Comparison of ENCODE assay signal across 9 mouse cellular contexts in the genomic region with DNA sequence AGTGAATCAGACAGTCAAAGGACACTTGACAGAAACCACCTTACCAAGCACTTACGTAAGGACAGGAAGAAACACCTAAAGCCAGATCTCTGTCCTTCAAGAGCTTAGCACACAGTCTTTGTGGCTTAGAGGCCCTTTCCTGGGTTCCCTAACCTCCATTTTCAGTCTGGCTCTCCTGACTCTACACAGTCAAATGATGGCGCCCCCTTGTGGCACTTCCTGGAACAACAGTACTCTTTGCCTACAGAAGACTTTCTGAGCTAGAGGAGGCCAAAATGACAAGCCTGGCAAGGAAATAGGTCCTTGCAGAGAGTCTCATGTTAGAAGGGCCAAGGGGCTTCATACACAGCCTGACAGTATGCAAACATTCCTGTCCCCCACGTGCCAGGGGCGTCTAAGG. TPM values are rescaled to one million over a fixed set of nuclear protein-coding genes. Genes with fewer than 3 reads are reported as not detected.
DNase-seq lines count a peak whose midpoint lies in the region; ATAC-seq lines count a peak whose summit lies in the region.
"Had no signal": no experiment of that assay in that cellular context is flagged by ENCODE, and none has a peak within 500 bp of the region (broad histone marks: within the 10 kb centered on the region; RNA-seq: fewer than 3 reads in every experiment).

No protein-coding gene starts in this region.

- no peak overlapping the region for H3K27ac ChIP-seq in kidney, embryonic 15.5 days
- no peak overlapping the region for H3K27ac ChIP-seq in liver, embryonic 13.5 days

- no peak overlapping the region for H3K9ac ChIP-seq in kidney, embryonic 15.5 days
- H3K9ac ChIP-seq in liver, embryonic 13.5 days: no peak overlapping the region

- DNase-seq in kidney, adult 18-20 months: peak; percentile 80
- peak; percentile 78 for DNase-seq in NIH3T3 (ENCODE audit: low read depth)
- DNase-seq in cerebellum, adult 9-10 months: peak; percentile 31
- peak; percentile 90 for DNase-seq in induced T-regulatory cell, adult 2 months (ENCODE audit: low read depth)
- DNase-seq in liver, embryonic 13.5 days: peak; percentile 58
- peak; percentile 66 to 68 for DNase-seq in right cerebral cortex, adult 2 months (ENCODE audit: low spot score in 2 of 2)
- DNase-seq in urinary bladder, postnatal 36 days (ENCODE audit: low spot score in 2 of 2): peak; percentile 55 to 66

- H3K4me1 ChIP-seq in kidney, embryonic 15.5 days: peaks cover 13% of the 10 kb centered on the region
- peaks cover 18% of the 10 kb centered on the region for H3K4me1 ChIP-seq in liver, embryonic 13.5 days (replicated peaks)

- no peak overlapping the region for H3K4me2 ChIP-seq in kidney, embryonic 15.5 days
- H3K4me2 ChIP-seq in liver, embryonic 13.5 days: no peak overlapping the region

- WGBS in kidney, embryonic 15.5 days: 44% methylated on average over 4 of the region's 4 CpGs
- WGBS in liver, embryonic 13.5 days (ENCODE audit: insufficient replicate concordance): 27% methylated on average over 4 of the region's 4 CpGs

- no peaks in the 10 kb centered on the region for H3K36me3 ChIP-seq in kidney, embryonic 15.5 days
- no peaks in the 10 kb centered on the region for H3K36me3 ChIP-seq in liver, embryonic 13.5 days

- H3K27me3 ChIP-seq in kidney, embryonic 15.5 days: peaks cover 22% of the 10 kb centered on the region
- 0 out of 2 replicates have a peak, but pooled peaks cover 8% of the 10 kb centered on the region for H3K27me3 ChIP-seq in liver, embryonic 13.5 days

- no peak overlapping the region for H3K4me3 ChIP-seq in kidney, embryonic 15.5 days (replicated peaks)
- H3K4me3 ChIP-seq in liver, embryonic 13.5 days (replicated peaks): no peak overlapping the region
- H3K4me3 ChIP-seq: myocyte had no signal

- H3K9me3 ChIP-seq in kidney, embryonic 15.5 days (replicated peaks): no peaks in the 10 kb centered on the region
- H3K9me3 ChIP-seq in liver, embryonic 13.5 days (replicated peaks): no peaks in the 10 kb centered on the region

- ATAC-seq in kidney, embryonic 15.5 days (replicated peaks; ENCODE audit: low FRiP score): no peak
- no peak for ATAC-seq in liver, embryonic 13.5 days (ENCODE audit: low read depth)

RNA-seq across cellular contexts. Expression of a gene that starts 7.5 kb away (rescaled TPM):
- polyA plus RNA-seq in kidney, embryonic 15.5 days (2015; fragmentation: Nextera tagmentation; extraction: Ambion mirVana): not detected in 2 replicates
- polyA plus RNA-seq in liver, embryonic 13.5 days (2015; fragmentation: Nextera tagmentation; extraction: Ambion mirVana): not detected in 2 replicates
- polyA plus RNA-seq: myocyte had no signal

RNA-seq across cellular contexts. Expression of a gene that starts 43.5 kb away (rescaled TPM):
- polyA plus RNA-seq in kidney, embryonic 15.5 days (2015; fragmentation: Nextera tagmentation; extraction: Ambion mirVana): not detected in 2 replicates
- polyA plus RNA-seq in liver, embryonic 13.5 days (2015; fragmentation: Nextera tagmentation; extraction: Ambion mirVana): not detected in 2 replicates
- polyA plus RNA-seq: myocyte had no signal

Comparison
In these comparisons a context has a peak if more than half of its experiments do, and no peak if none do; other contexts are left out.
1. DNase-seq: peak in every context shown above with its lines; median percentile 90 in induced T-regulatory cell, adult 2 months; 80 in kidney, adult 18-20 months; 78 in NIH3T3; 67 in right cerebral cortex, adult 2 months; 60 in urinary bladder, postnatal 36 days; 58 in liver, embryonic 13.5 days; 31 in cerebellum, adult 9-10 months.